Mouse (Mus musculus) embryonic stem cell, embryonic (primary cell): ENCODE measurements around the gene Elavl2.

ENCODE experiments used
- CTCF ChIA-PET, 4 experiments: fragments of 300-600 bp in 2 of 4; fragments of 350-600 bp in 2 of 4; sonication (Branson Sonifier 250); formaldehyde crosslinking; loops; one replicate each; lab custom pipeline; 2022; ENCODE audit warnings: inconsistent platforms in 2 of 4; lab: Charles Lee
- POLR2A ChIA-PET, 4 experiments: fragments of 300-600 bp in 2 of 4; fragments of 350-600 bp in 2 of 4; sonication (Branson Sonifier 250); formaldehyde crosslinking; loops; one replicate each; lab custom pipeline; 2022; ENCODE audit warnings: antibody characterized with exemption in 4 of 4, inconsistent platforms in 1 of 4; lab: Charles Lee

The Elavl2 gene

DNA sequence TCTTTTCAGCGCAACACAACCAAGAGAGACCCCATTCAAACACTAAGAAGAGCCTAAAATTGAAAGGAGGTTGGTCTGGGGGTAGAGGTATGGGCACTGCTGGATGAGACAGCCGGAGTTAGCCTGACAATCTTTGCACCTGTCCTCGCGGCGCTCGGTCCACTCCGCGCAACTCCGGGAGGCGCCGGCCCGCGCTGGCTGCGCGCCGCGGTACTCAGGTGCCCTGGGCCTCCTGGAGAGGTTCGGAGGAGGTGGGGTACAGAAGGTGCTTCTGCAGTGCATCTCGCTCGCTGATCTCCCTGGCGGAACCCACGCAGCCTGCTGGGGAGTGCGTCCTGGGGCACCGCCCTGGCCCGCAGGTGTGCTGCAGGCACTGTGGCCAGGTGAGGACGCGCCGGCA is at the start of gene Elavl2:
Gene Elavl2, minus strand, starts transcription at position 363 of the 400 bp plus-strand sequence.
- ChIA-PET POLR2A (interaction anchor here in 2 of 4 experiments (1.4 to 1.6 kb wide), 2 partner anchors 10 to 24 kb away, joined by 4 to 8 read pairs; no protein-coding TSS in a partner anchor), CTCF (no interaction called here)

DNA sequence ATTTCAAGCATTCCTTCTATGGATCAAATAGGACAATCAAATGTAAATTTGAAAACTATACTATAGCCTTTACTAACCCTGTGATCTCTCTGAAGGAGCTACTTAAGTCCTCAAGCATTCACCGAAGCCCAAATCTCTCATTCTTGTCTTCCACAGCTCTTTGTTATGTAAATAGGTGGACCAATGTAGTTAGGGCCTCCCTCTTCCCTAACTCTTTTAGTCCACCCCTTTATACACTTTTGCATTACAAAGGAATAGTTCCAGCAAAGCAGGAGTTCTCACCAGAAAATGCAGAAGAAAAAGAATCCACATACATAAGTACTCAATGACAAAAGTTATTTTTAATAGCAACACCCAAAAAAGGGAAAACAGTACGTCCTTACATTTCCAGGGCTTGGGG is 47.3 kb upstream of the Elavl2 start:
- CTCF ChIA-PET = interaction anchor here in 2 of 4 experiments (0.5 to 0.6 kb wide), 2 partner anchors 314 to 663 kb away, joined by 3 read pairs; no protein-coding TSS in a partner anchor

DNA sequence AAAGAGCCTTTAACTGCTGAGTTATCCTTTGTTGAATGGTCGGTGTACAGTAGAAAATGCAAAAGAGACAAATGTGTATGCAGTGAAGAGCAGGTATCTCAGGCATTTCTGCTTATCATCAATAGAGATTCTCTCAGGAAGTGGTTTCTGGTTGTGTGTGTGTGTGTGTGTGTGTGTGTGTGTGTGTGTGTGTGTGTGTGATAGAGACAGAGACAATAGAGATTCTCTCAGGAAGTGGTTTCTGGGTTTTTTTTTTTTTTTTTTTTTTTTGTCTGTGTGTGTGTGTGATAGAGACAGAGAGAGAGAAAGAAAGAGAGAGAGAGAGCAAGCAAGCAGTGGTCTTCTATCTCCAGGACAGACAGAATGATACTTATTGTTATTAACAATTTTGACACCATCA is 15.0 kb upstream of the Elavl2 start:
- ChIA-PET CTCF (no interaction called here), POLR2A (interaction anchor here in 1 of 4 experiments (0.7 kb wide), 1 partner anchor 161 kb away, joined by 7 read pairs; no protein-coding TSS in a partner anchor)

More for the DNA sequence above, 47.3 kb upstream of the Elavl2 start:
- POLR2A ChIA-PET = interaction anchor here in 3 of 4 experiments (0.5 to 1.0 kb wide), 3 partner anchors 31 to 77 kb away, joined by 4 read pairs; no protein-coding TSS in a partner anchor

DNA sequence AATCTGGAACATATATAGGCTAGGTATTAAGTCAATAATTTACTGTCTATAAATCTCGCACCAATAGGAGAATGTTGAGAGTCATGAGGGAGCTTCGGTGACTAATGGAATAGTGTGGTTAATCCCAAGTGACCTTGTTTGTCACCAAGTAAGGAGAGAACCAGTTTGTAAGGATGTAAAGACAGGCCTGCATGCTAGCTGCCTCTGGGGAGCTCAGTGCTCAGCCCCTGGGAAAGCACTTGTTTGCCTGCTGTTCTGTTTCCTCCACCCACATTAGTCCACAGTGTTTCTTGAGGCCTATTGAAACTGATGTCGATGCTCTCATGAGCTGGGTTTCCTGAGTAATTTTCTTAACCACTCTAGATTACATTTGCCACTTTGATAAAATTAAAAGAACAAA is 4.5 kb upstream of the Elavl2 start:
- ChIA-PET POLR2A (interaction anchor here in 1 of 4 experiments (0.7 kb wide), 1 partner anchor 14 kb away, joined by 3 read pairs; no protein-coding TSS in a partner anchor), CTCF (no interaction called here)

DNA sequence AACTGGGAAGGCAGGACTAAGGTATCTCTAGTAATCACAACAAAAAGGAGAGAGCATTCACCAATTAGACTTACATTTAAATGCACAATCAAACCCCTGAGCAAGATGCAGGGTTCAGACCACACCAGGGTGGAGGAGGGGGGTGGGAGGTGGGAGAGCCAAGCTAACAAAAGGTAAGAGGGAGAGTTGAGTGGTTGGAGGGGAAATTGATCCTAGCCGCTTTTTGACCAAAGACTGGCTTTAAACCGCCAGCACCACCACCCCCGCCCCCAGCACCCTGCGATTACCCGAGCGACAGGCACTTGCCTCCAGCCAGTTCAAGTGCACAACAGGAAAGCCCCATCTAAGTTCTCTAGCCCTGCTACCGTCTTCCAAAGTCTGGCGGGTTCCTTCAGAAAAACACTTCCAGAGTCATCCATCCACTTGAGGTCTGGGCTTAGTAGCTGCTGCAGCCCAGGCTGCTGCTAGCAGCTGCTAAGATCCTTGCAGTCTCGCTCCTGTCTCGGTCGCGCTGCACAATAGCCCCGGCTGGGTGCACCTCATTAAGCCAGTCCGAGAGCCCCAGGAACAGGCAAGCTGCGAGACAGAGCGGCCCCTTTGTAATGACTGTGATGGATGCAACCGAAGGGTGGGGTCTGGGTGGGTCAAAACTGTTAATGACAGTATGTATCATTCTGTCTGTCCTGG is 932 bp downstream of the Elavl2 start:
- POLR2A ChIA-PET = interaction anchor here in 2 of 4 experiments (0.6 to 1.6 kb wide), 6 partner anchors 9 to 192 kb away, joined by 3 to 8 read pairs (median 3); no protein-coding TSS in a partner anchor
- CTCF ChIA-PET = no interaction called here

DNA sequence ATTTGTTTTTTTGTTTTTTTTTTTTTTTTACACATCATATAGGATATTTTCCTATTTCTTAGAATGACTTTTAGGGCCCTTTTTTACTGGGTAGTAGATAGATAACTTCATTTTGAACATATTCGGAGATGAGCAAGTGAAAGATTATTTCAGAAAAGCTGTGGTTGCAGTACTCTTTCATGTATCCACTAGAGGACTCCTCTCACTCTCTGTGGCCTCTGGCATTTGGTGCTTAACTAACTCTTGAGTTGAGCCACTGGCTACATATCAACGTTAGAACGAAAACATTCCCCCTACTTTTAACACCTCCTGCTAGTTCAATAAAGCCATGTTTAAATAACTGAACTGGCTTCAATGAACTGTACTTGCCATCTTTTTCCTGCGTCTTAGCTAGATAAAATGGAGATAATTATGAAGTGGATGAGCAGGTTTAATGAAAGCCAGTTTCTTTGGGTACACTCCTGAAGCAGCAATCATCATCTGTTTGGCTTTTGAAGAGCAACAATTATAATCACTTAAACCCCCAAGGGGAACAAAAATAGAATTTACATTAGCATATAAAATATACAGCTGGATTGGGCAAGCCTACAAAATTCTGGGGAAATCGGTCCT is 8.5 kb downstream of the Elavl2 start:
- CTCF ChIA-PET = interaction anchor here in 1 of 4 experiments (0.7 kb wide), 1 partner anchor 169 kb away, joined by 4 read pairs; no protein-coding TSS in a partner anchor
- POLR2A ChIA-PET = interaction anchor here in 1 of 4 experiments (1.1 to 1.8 kb wide), 2 partner anchors 10 to 12 kb away, joined by 3 to 8 read pairs; no protein-coding TSS in a partner anchor

DNA sequence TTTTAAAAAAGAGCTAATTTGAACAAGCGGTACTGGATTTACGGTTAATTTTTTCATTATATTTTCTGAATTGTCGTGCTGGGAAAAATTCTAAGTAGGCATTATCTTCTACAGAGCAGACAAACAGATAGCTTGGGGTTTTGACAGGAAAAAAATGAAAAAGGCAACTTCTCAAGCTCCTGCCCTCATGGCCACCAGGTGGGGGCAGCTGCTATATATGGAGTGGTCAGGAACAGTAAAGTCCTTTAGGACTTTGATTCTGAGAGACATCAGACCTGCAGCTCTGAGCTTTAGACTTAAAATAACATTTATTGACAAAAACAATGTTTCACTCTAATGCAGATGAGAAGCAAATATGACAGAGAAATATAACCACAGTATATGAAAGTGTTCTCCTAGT is 12.9 kb downstream of the Elavl2 start:
- ChIA-PET CTCF (interaction anchor here in 1 of 4 experiments (0.6 kb wide), 1 partner anchor 26 kb away, joined by 3 read pairs; no protein-coding TSS in a partner anchor), POLR2A (interaction anchor here in 1 of 4 experiments (1.2 kb wide), 1 partner anchor 48 kb away, joined by 3 read pairs; no protein-coding TSS in a partner anchor)

DNA sequence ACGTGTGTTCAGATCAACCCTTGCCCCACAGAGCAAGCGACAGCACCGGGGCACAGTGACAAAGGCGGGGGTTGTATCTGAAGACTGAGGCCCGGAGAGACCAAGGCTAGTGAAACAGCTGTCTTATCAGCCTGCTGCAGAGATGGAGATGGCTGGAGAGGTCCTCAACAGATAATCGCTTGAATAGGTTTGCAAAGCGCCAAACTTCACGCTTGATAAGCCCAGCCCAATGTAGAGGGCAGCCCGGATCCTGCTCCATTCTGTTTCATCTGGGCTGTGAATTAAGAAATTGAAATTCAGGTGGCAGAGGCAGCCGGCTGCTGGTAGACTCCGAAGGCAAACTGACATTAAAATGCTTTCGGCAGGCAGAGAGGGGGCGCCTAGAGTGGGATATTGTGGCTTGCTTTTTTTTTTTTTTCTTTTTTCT is 19.4 kb downstream of the Elavl2 start:
- ChIA-PET CTCF (no interaction called here), POLR2A (interaction anchor here in 3 of 4 experiments (0.7 to 1.3 kb wide), 3 partner anchors 9 to 200 kb away, joined by 3 to 8 read pairs (median 3); no protein-coding TSS in a partner anchor)

DNA sequence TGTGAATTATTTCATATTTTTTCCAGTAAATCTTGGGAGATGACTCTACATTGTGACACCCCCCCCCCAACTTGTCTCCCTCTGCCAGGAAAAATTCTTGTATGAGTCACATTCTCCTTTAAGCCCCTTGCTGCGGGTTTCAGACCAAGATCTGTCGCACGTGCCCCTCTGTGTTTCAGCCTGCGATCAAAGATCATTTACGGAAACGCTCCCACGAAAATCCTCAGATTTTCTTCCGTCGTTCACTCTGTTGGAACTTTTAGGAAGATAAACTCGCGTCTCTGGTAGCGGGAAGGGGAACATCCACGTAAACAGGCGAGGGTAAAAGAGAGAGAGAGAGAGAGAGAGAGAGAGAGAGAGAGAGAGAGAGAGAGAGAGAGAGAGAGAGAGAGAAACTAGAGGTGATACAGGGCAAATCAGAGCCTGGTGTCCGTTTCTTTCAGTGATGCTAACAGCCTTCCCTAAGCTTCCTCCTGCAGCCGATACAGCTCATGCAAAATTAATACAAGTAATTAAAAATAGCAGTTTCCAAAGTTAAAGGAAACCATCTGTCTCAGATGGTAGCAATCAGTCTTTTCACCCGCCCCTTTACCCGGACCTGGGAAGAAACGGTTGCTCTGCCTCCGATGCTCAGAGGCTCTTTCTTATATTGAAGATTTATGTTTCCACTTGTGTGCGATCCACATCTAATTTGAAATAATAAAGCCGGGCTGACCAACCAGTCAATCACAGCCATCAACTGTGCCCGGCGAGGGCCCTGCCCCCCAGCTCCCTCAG is 20.1 kb downstream of the Elavl2 start:
- ChIA-PET CTCF (no interaction called here), POLR2A (no interaction called here)

DNA sequence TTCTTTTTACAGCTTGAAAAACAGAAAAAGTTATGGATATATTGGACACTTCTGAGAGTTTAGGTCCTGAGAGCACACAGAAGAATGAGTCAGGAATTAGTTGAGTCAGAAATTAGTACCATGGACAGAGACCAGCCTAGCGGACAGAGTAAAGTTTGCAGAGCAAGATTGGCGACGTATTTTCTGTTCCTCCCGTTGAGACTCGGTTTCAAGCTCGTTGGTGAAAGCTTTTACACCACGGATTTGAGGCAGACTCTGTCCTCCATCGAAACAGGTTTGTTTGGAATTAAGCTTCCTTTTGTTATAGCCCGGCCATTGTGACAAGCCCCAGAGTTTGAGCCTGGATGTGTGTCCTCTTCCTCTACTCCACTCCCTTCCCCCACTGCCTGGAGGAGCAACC is 21.0 kb downstream of the Elavl2 start:
- ChIA-PET POLR2A (interaction anchor here in 2 of 4 experiments (0.9 to 1.3 kb wide), 2 partner anchors 9 to 12 kb away, joined by 3 to 6 read pairs; no protein-coding TSS in a partner anchor), CTCF (interaction anchor here in 1 of 4 experiments (0.6 kb wide), 1 partner anchor 163 kb away, joined by 7 read pairs; no protein-coding TSS in a partner anchor)

DNA sequence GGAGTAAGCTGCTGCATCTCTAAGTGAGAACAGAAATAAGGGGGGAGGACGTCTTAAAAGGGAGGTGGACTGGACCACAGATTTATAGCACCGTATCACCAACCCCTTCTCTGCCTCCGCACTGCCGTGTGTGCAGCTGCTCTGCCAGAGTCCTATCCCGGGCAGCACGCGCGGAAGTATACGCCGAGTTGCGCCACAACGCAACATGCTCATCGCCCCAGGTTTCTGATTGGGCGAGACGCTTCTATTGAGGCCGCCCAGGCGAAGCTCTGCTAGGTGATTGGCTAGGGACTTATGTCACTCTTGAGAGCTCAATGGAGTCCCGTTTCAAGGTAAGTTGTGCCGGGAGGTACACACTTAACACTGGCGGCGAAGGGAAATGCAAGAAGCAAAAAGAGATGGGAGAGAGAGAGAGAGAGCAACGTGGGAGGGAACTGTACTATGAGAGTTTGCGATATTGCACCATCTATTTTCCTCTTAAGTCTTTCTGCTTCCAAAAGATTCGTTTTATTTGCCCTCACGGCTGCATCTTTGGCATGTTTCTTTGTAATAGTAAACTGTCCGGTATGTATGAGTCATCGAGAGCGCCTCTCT is 24.2 kb downstream of the Elavl2 start:
- CTCF ChIA-PET = interaction anchor here in 2 of 4 experiments (0.6 kb wide), 2 partner anchors 133 to 147 kb away, joined by 3 read pairs; no protein-coding TSS in a partner anchor

DNA sequence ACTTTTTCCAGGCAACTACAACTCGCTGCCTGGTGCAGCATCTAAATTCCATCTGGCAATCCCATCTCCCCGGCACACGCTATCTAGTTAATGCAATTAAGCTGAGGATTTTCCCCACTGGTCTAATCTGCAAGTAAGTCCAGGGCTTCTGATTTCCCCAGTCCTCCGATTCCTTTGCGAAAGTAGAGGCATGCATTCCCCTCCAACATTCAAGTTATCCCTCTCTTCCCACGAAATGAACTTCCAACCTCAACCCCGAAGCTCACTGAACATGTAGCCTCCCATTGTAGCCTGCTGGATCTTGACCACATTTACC is 25.3 kb downstream of the Elavl2 start:
- ChIA-PET CTCF (no interaction called here), POLR2A (interaction anchor here in 3 of 4 experiments (0.7 to 6.8 kb wide), 9 partner anchors 10 to 72 kb away, joined by 3 to 56 read pairs (median 4); no protein-coding TSS in a partner anchor)

More for the DNA sequence above, 24.2 kb downstream of the Elavl2 start:
- POLR2A ChIA-PET = interaction anchor here (0.6 to 6.8 kb wide), 15 partner anchors 11 to 160 kb away, joined by 3 to 56 read pairs (median 4); no protein-coding TSS in a partner anchor

DNA sequence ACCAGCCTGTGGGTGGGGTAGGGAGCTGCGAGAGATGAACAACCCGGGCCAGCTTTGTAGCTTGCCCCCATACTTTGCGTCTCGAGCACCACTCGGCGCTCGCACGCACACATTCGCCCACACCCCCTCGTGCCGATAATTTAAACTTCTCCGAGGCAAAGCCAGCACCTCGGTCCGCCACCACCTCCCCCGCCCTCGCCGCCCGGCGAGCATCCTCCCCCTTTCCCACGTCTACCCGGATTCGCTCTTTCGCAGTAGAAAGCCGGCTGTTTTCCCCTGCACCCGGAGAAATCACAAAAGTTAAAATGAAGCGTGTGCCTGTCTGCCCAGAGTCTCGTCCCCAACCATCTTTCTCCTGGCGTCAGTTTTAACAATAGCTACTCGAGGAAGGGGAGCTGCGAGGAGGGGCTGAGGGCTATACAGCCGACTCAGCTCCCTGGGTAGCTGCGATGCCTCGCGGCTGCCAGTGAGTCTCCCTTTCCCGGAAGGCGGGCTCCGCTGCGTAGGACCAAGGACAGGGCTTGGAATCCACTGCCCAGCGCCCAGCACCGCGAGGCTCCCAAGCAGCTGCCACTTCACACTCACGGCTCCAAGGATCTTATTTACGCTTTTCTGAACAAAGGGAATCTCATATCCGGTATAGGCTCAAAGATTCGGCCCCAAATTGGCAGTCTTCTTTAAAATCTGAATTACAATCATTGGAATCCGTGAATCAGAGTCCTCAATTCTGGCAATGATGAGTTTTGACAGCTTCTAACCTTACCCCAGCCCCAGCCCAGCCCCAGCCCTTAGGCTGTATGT is 25.8 kb downstream of the Elavl2 start:
- ChIA-PET POLR2A (interaction anchor here in 3 of 4 experiments (0.7 to 6.8 kb wide), 12 partner anchors 10 to 1593 kb away, joined by 3 to 56 read pairs (median 4); no protein-coding TSS in a partner anchor), CTCF (no interaction called here)

DNA sequence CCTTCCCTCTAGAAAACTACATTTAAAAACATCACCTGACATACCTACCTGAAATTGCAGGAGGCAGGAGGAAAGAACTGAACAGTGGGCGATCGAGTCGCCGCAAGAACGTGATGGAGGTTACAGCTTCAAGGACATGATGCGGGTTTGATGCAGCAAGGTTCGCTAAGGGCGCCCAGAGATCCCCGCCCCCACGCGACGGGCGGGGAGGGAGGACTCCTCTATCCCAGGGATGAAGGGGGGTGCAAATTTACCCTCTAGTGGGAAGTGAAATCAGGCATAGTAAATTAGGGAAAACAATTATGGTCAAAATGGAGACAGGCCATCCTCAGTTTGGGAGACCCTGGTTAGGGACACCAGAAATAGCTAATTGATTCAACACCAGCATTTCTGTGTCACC is 27.7 kb downstream of the Elavl2 start:
- POLR2A ChIA-PET = interaction anchor here in 2 of 4 experiments (1.4 to 6.8 kb wide), 9 partner anchors 9 to 70 kb away, joined by 3 to 56 read pairs (median 9); no protein-coding TSS in a partner anchor
- CTCF ChIA-PET = no interaction called here

DNA sequence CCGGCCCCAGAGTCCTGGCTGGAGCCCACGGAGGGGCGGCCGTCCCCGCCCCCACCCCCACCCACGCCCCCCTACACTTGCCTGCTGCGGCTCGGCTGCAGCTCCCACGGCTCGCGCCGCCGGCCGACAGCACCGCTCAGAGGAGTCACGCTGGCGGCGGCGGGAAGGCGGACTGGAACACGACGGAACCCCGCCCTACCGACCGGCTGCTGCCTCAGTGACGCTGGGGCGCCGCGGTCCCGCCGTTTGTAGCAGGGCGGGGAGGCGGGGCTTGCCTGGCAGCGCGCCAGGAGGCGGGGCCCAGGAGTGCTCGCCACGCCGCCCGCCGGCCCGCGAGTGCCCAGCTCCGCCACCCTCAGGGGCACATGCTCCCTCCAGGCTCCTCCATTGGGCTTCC is 28.8 kb downstream of the Elavl2 start:
- ChIA-PET CTCF (no interaction called here), POLR2A (interaction anchor here (0.5 to 6.8 kb wide), 24 partner anchors 8 to 211 kb away, joined by 3 to 56 read pairs (median 4); no protein-coding TSS in a partner anchor)

DNA sequence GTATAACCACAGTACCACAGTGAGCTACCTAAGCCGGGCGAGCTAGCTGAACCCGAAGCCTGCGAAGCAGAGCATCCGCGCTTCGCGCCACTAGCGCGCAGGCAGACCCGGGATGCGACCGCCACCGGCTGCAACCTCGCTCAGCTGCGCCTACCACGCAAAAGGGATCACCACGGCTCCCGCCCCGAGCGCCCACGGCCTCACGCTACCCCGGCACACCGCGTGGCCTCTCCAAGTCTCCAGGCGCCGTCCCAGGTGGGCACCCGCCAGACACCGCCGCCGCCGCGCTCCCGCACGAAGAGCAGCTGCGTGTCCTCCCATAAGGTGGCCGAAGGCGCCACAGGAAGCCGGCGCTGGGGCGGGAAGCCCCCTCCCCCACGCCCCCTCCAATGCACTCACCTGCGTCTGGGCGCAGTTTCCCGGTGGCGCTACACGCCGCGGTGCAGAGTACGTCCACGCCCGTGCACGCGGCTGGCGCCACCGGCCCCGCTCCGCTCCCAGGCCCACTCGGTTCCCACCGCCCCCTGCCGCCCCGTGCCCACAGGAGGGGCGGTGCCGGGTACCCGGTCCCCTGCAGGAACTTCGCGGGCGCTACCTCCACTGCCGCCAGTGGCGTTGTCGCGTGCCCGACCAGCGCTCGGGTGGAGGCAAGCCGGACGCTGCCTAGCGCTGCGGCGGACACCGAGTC is 29.3 kb downstream of the Elavl2 start:
- ChIA-PET POLR2A (interaction anchor here in 3 of 4 experiments (0.6 to 6.8 kb wide), 25 partner anchors 8 to 212 kb away, joined by 3 to 56 read pairs (median 4); no protein-coding TSS in a partner anchor), CTCF (no interaction called here)
